Mouse (Mus musculus) stomach, embryonic 14.5 days (tissue): ENCODE data around the gene Tprgl. TPM values are rescaled to one million over a fixed set of nuclear protein-coding genes. Genes with fewer than 3 reads are reported as not detected.

Source experiments
- ATAC-seq: fragments of 200-750 bp; cut with Nextera tagmentation; 2 replicates; pipeline ENCODE4 v1.8.0; 2017; ENCODE audit warnings: low read depth, moderate TSS enrichment; ENCODE audit not compliant: insufficient number of reproducible peaks, insufficient read depth, low FRiP score
- H3K27ac ChIP-seq: fragments of 300-500 bp; sonication (generic); 2 replicates; pipeline ENCODE4 v1.5.1; 2014; ENCODE audit warnings: mild to moderate bottlenecking, low read length, moderate library complexity, mixed read lengths
- H3K27me3 ChIP-seq: fragments of 300-500 bp; sonication (generic); 2 replicates; pipeline ENCODE4 v1.6.1; 2014; ENCODE audit warnings: low read length, control low read depth, mixed read lengths; ENCODE audit not compliant: control insufficient read depth, insufficient read depth
- H3K36me3 ChIP-seq: fragments of 300-500 bp; sonication (generic); 2 replicates; pipeline ENCODE4 v1.6.1; 2014; ENCODE audit warnings: mild to moderate bottlenecking, control low read depth, low read length, moderate library complexity, mixed read lengths; ENCODE audit not compliant: control insufficient read depth, insufficient read depth
- H3K4me1 ChIP-seq: fragments of 300-500 bp; sonication (generic); 2 replicates; pipeline ENCODE4 v1.6.1; 2014; ENCODE audit warnings: low read length, control low read depth, mixed read lengths; ENCODE audit not compliant: control insufficient read depth, insufficient read depth
- H3K4me2 ChIP-seq: fragments of 300-500 bp; sonication (generic); replicated peaks from 2 replicates; pipeline ENCODE4 v1.6.1; 2014; ENCODE audit warnings: low read depth, low read length, control low read depth
- H3K4me3 ChIP-seq: fragments of 300-500 bp; sonication (generic); 2 replicates; pipeline ENCODE4 v1.5.1; 2014; ENCODE audit warnings: low read depth, low read length, control low read depth
- H3K9ac ChIP-seq: fragments of 300-500 bp; sonication (generic); replicated peaks from 2 replicates; pipeline ENCODE4 v1.6.1; 2014; ENCODE audit warnings: low read depth, mild to moderate bottlenecking, control low read depth, low read length, moderate library complexity, mixed read lengths
- H3K9me3 ChIP-seq: fragments of 300-500 bp; sonication (generic); 2 replicates; pipeline ENCODE4 v1.6.1; 2016; ENCODE audit warnings: low read depth, low read length, control low read depth; ENCODE audit not compliant: control insufficient read depth
- WGBS: fragments of 180-500 bp; shearing (Covaris S2); extraction: QIAGEN DNeasy Blood & Tissue Kit; methylation state at CpG from one replicate; pipeline ENCODE4 v1.1.7; 2014; 5-methylcytosine and 5-hydroxymethylcytosine counted together
- polyA plus RNA-seq: library from polyadenylated mRNA; unstranded; fragments of >200 nt; fragmentation: Nextera tagmentation; extraction: Ambion mirVana; gene quantifications from 2 replicates; pipeline ENCODE4 v1.2.1, GENCODE M21; 2014

The Tprgl gene
- polyA plus RNA-seq, 1 experiment from 2014 or later = 126 TPM

DNA sequence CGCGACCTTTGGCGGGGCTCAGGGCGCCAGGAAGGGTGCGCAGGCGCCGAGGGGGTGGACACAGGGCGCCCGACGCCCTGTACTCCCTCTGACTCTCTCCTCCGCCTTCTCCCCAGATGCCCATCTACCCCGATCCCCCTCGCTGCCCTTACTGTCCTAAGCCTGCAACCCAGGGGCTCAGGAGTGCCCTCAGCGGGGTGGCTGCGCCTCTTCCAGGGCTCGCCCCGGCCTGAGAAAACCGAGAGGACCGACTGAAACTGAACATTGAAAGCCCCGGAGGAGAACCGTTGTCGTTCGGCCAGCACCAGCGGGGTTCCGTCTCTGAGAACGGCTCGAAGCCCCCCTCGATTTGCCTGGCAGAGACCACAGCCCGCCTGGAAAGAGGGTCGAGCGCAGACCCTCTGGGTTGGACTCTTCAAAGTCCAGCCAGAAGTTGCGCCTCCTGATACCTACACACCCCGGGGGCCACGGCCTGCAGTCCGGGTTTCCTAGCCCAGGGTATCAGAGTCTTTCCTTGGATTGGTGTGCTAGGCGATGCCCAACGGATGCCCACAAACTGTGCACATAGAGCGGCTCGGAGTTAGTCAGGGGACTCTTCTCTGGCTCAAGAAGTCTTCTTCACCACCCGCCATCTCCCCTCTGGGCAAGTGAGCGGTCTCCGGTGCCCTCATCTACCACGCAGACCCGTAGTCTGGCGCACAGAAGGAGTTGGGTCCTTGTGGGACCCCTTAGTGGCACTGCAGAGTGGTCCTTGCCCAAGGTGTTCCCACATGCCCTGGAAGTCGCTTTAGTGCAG lies 20.1 kb downstream of the Tprgl start:
- no peak for ATAC-seq
- Histone ChIP-seq H3K9me3 (no peaks in the 10 kb centered on the region), H3K27ac (no peak overlapping the region), H3K4me2 (peak overlapping the region; percentile 94), H3K4me1 (peaks cover 20% of the 10 kb centered on the region), H3K36me3 (no peaks in the 10 kb centered on the region), H3K9ac (peak overlapping the region; percentile 0; the same call in 1 of the 2 replicates), H3K4me3 (peak overlapping the region; percentile 50), H3K27me3 (peaks cover 33% of the 10 kb centered on the region)
- WGBS = 2% methylated on average over 46 of the region's 46 CpGs

GRCm38 (mm10) chr4:154140182-154140212 lies 20.5 kb downstream of the Tprgl start, which contains the start of gene Trp73:
Trp73 (minus strand) TSS chr4:154140208.
- 0% methylated on average over 4 of the region's 4 CpGs for WGBS
- peak within 1 kb of the TSS; percentile 50 for H3K4me3 ChIP-seq

GRCm38 (mm10) chr4:154139671-154140181 lies 20.7 kb downstream of the Tprgl start:
- WGBS = 2% methylated on average over 49 of the region's 59 CpGs
- no peaks in the 10 kb centered on the region for H3K36me3 ChIP-seq
- H3K27ac ChIP-seq = no peak overlapping the region
- peak overlapping the region; percentile 94 for H3K4me2 ChIP-seq
- no peaks in the 10 kb centered on the region for H3K9me3 ChIP-seq
- peak overlapping the region; percentile 0; the same call in 1 of the 2 replicates for H3K9ac ChIP-seq
- ATAC-seq = no peak
- H3K27me3 ChIP-seq = peaks cover 33% of the 10 kb centered on the region
- peak overlapping the region; percentile 50 for H3K4me3 ChIP-seq
- peaks cover 20% of the 10 kb centered on the region for H3K4me1 ChIP-seq

More at GRCm38 (mm10) chr4:154140182-154140212, 20.5 kb downstream of the Tprgl start, which contains the start of gene Trp73:
- H3K36me3 ChIP-seq = no peaks in the 10 kb centered on the region
- no peak within 1 kb of the TSS for H3K27ac ChIP-seq
- ATAC-seq = no peak
- peak within 1 kb of the TSS; percentile 94 for H3K4me2 ChIP-seq
- H3K4me1 ChIP-seq = peaks cover 20% of the 10 kb centered on the region
- no peaks in the 10 kb centered on the region for H3K9me3 ChIP-seq
- H3K27me3 ChIP-seq = peaks cover 33% of the 10 kb centered on the region
- peak within 1 kb of the TSS; percentile 0; the same call in 1 of the 2 replicates for H3K9ac ChIP-seq

DNA sequence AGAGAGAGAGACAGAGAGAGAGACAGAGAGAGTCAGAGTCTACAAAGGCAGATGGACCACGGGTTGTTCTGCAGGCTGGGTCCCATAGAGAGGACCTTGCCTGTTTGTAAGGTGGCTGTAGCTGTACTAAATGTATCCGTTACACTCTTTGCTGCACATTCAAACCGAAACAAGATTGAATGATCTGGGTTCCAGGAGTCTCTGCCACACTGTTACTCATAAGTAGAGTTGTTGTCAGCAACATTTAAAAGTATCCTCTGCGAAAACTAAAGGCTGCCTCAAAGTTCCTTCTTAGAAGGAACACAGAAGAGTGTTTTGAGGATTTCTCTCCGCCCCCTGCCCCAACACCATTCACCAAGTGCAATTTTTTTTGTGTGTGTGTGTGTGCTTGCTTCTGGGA lies 23.3 kb downstream of the Tprgl start:
- no peaks in the 10 kb centered on the region for H3K36me3 ChIP-seq
- no peak overlapping the region for H3K4me2 ChIP-seq
- H3K27ac ChIP-seq = no peak overlapping the region
- 65% methylated on average over 5 of the region's 5 CpGs for WGBS
- H3K27me3 ChIP-seq = peaks cover 33% of the 10 kb centered on the region
- H3K4me1 ChIP-seq = peaks cover 16% of the 10 kb centered on the region
- no peak overlapping the region for H3K9ac ChIP-seq
- no peak for ATAC-seq
- H3K9me3 ChIP-seq = no peaks in the 10 kb centered on the region
- no peak overlapping the region for H3K4me3 ChIP-seq

DNA sequence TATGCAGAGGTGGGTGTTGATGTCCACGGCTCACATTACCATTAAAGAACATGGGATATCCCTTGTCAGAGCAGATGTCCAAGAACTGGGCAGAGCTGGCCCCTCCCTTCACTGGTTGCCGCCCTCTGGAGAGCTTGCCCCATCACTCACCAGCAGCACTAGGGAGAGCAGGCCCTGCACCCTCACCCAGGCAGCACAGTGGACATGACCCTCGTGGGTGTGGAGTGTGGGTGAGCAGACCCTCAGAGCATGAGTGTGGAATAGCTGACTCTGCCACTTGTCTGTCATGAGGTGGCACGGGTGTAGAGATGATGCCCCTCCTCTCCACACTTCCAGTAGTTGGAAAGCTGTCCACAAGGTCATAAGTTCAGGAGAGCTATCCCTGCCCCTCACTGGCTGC lies 25.7 kb downstream of the Tprgl start:
- peaks cover 4% of the 10 kb centered on the region for H3K4me1 ChIP-seq
- no peak overlapping the region for H3K4me3 ChIP-seq
- no peak overlapping the region for H3K4me2 ChIP-seq
- H3K9me3 ChIP-seq = no peaks in the 10 kb centered on the region
- no peak overlapping the region for H3K27ac ChIP-seq
- no peak overlapping the region for H3K9ac ChIP-seq
- 51% methylated on average over 4 of the region's 4 CpGs for WGBS
- no peak for ATAC-seq
- H3K36me3 ChIP-seq = no peaks in the 10 kb centered on the region
- peaks cover 22% of the 10 kb centered on the region for H3K27me3 ChIP-seq

- no peaks in the 10 kb centered on the region for H3K36me3 ChIP-seq
- H3K4me3 ChIP-seq = no peak overlapping the region
- H3K27me3 ChIP-seq = 0 out of 2 replicates have a peak, but pooled peaks cover 6% of the 10 kb centered on the region
- ATAC-seq = no peak
- H3K9me3 ChIP-seq = no peaks in the 10 kb centered on the region
- WGBS = 80% methylated on average over 4 of the region's 4 CpGs
- H3K27ac ChIP-seq = no peak overlapping the region
- no peak overlapping the region for H3K4me2 ChIP-seq
- H3K4me1 ChIP-seq = 0 out of 2 replicates have a peak, but pooled peaks cover 5% of the 10 kb centered on the region
- no peak overlapping the region for H3K9ac ChIP-seq
Measured at GRCm38 (mm10) chr4:154131894-154132293, 28.6 kb downstream of the Tprgl start.

DNA sequence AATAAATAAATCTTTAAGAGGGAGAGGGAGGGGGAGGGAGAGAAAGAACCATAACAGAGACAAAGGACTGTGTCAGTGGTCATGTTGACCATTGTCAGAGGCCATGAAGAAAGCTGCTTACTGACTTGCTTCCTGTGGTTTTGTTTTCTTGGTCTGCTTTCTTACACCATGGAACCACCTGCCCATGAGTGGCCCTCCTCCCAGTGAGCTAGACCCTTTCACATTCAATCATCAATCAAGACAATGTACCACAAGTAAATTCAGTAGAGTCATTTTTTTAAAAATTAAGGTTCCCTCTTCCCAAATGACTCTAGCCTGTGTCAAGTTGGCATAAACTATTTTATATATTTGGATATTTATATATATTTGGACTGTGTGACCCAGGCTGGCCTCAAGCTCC lies 30.5 kb downstream of the Tprgl start:
- ATAC-seq = no peak
- 0 out of 2 replicates have a peak, but pooled peaks cover 8% of the 10 kb centered on the region for H3K4me1 ChIP-seq
- H3K4me2 ChIP-seq = no peak overlapping the region
- H3K27me3 ChIP-seq = no peaks in the 10 kb centered on the region
- H3K4me3 ChIP-seq = no peak overlapping the region
- no peaks in the 10 kb centered on the region for H3K36me3 ChIP-seq
- H3K9ac ChIP-seq = no peak overlapping the region
- H3K9me3 ChIP-seq = no peaks in the 10 kb centered on the region
- no peak overlapping the region for H3K27ac ChIP-seq

GRCm38 (mm10) chr4:154127273-154127672 lies 33.2 kb downstream of the Tprgl start:
- H3K4me3 ChIP-seq = no peak overlapping the region
- WGBS = 59% methylated on average over 3 of the region's 3 CpGs
- H3K4me2 ChIP-seq = no peak overlapping the region

DNA sequence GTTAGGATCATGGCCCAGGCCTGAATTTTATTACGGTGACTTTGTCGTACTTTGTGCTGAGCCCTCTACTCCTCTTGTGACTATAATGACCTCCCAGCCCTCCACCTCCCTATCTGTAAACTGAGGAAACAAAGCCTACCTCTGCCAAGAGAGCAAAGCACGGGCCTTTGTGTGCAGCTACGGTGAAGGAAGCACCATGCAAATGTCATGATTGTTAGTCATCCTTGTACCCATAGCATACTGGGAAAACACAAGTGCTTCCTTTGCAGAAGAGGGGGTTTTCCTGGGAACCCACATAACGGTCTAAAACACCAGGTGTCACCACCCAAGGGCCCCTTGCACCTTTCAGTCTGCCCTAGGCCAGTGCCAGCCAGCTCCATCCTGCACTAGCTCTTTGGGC lies 35.3 kb downstream of the Tprgl start:
- no peaks in the 10 kb centered on the region for H3K27me3 ChIP-seq
- no peaks in the 10 kb centered on the region for H3K36me3 ChIP-seq
- H3K9ac ChIP-seq = no peak overlapping the region
- no peaks in the 10 kb centered on the region for H3K9me3 ChIP-seq
- 72% methylated on average over 5 of the region's 5 CpGs for WGBS
- no peak overlapping the region for H3K4me3 ChIP-seq
- no peak overlapping the region for H3K4me2 ChIP-seq
- no peak overlapping the region for H3K27ac ChIP-seq
- no peak for ATAC-seq
- 0 out of 2 replicates have a peak, but pooled peaks cover 8% of the 10 kb centered on the region for H3K4me1 ChIP-seq

More at GRCm38 (mm10) chr4:154127273-154127672, 33.2 kb downstream of the Tprgl start:
- Histone ChIP-seq H3K4me1 (0 out of 2 replicates have a peak, but pooled peaks cover 8% of the 10 kb centered on the region), H3K9me3 (no peaks in the 10 kb centered on the region), H3K27me3 (no peaks in the 10 kb centered on the region), H3K27ac (no peak overlapping the region), H3K36me3 (no peaks in the 10 kb centered on the region), H3K9ac (no peak overlapping the region)
- no peak for ATAC-seq
